Mouse (Mus musculus): ENCODE measurements around the gene Cntn1.
"Not testable (repeated sequence)": the region's sequence is repeated elsewhere in the genome, so short reads cannot be mapped to it uniquely, and the experiment has no call there.

Gene Cntn1

GRCm38 (mm10) chr15:92268741-92269322, 217.9 kb downstream of the Cntn1 start:
- DNase-seq (ENCODE audit: low spot score), result no peak

- no peak for DNase-seq (ENCODE audit: low spot score)
These were observed 220.9 kb downstream of the Cntn1 start for GRCm38 (mm10) chr15:92271801-92272365.

- DNase-seq (ENCODE audit: low spot score), result peak; percentile 27
These were observed 225.9 kb downstream of the Cntn1 start for GRCm38 (mm10) chr15:92276826-92277225.

- no peak for DNase-seq (ENCODE audit: low spot score)
These were observed 227.0 kb downstream of the Cntn1 start for GRCm38 (mm10) chr15:92277984-92278383.

GRCm38 (mm10) chr15:92280966-92281365, 230.0 kb downstream of the Cntn1 start:
- no peak for DNase-seq (ENCODE audit: low spot score)

- no peak for DNase-seq (ENCODE audit: low spot score)
These were observed 236.7 kb downstream of the Cntn1 start for GRCm38 (mm10) chr15:92287616-92288015.

- no peak for DNase-seq (ENCODE audit: low spot score)
These were observed 245.5 kb downstream of the Cntn1 start for GRCm38 (mm10) chr15:92296479-92296878.

- no peak for DNase-seq (ENCODE audit: low spot score)
These were observed 251.8 kb downstream of the Cntn1 start for GRCm38 (mm10) chr15:92302796-92303195.

- DNase-seq (ENCODE audit: low spot score), result no peak
These were observed 253.3 kb downstream of the Cntn1 start for GRCm38 (mm10) chr15:92304221-92304620.

GRCm38 (mm10) chr15:92321959-92322358, 271.0 kb downstream of the Cntn1 start:
- DNase-seq (ENCODE audit: low spot score), result no peak

GRCm38 (mm10) chr15:92327111-92327510, 276.1 kb downstream of the Cntn1 start:
- DNase-seq (ENCODE audit: low spot score), result no peak

- DNase-seq (ENCODE audit: low spot score), result no peak
These were observed 289.3 kb downstream of the Cntn1 start for GRCm38 (mm10) chr15:92340253-92340652.

GRCm38 (mm10) chr15:92341424-92341823, 290.5 kb downstream of the Cntn1 start:
- no peak for DNase-seq (ENCODE audit: low spot score)

- no peak for DNase-seq (ENCODE audit: low spot score)
These were observed 293.3 kb downstream of the Cntn1 start for GRCm38 (mm10) chr15:92344136-92344869.

GRCm38 (mm10) chr15:92347426-92347825, 296.5 kb downstream of the Cntn1 start:
- no peak for DNase-seq (ENCODE audit: low spot score)

- no peak for DNase-seq (ENCODE audit: low spot score)
These were observed 296.9 kb downstream of the Cntn1 start for GRCm38 (mm10) chr15:92347902-92348301.

GRCm38 (mm10) chr15:92348453-92348852, 297.5 kb downstream of the Cntn1 start:
- DNase-seq (ENCODE audit: low spot score), result not testable (repeated sequence)

- DNase-seq (ENCODE audit: low spot score), result no peak
These were observed 313.2 kb downstream of the Cntn1 start for GRCm38 (mm10) chr15:92364153-92364552.

- no peak for DNase-seq (ENCODE audit: low spot score)
These were observed 313.6 kb downstream of the Cntn1 start for GRCm38 (mm10) chr15:92364592-92364991.
